Mouse (Mus musculus) hindbrain, embryonic 11.5 days (tissue): ENCODE measurements at regions not wholly inside any gene's neighbourhood (a gene's known extent, or its start where the extent isn't known, plus 50 kb on each side); places are given as distances from the start of the nearest gene placed in this dataset.

ENCODE experiments used
- ATAC-seq: fragments of 200-750 bp; cut with Nextera tagmentation; 2 replicates; pipeline ENCODE4 v1.8.0; 2017; ENCODE audit warnings: mild to moderate bottlenecking, moderate TSS enrichment, moderate library complexity; ENCODE audit not compliant: low FRiP score
- DNase-seq: peaks from one replicate; pipeline ENCODE4 v3.0.0-alpha.2; 2015; ENCODE audit warnings: low spot score
- H3K27ac ChIP-seq: fragments of 300-500 bp; sonication (generic); 2 replicates; pipeline ENCODE4 v1.5.1; 2014; ENCODE audit warnings: mild to moderate bottlenecking, low read depth, low read length
- H3K27me3 ChIP-seq: fragments of 300-500 bp; sonication (generic); 2 replicates; pipeline ENCODE4 v1.6.1; 2014; ENCODE audit warnings: mild to moderate bottlenecking, low read length, moderate library complexity, mixed read lengths; ENCODE audit not compliant: control insufficient read depth, insufficient read depth
- H3K36me3 ChIP-seq: fragments of 300-500 bp; sonication (generic); 2 replicates; pipeline ENCODE4 v1.6.1; 2014; ENCODE audit warnings: mild to moderate bottlenecking, low read length, moderate library complexity, mixed read lengths; ENCODE audit not compliant: control insufficient read depth, insufficient read depth
- H3K4me1 ChIP-seq: fragments of 300-500 bp; sonication (generic); replicated peaks from 2 replicates; pipeline ENCODE4 v1.6.1; 2014; ENCODE audit warnings: low read length, mixed read lengths; ENCODE audit not compliant: control insufficient read depth, insufficient read depth
- H3K4me2 ChIP-seq: fragments of 300-500 bp; sonication (generic); replicated peaks from 2 replicates; pipeline ENCODE4 v1.6.1; 2014; ENCODE audit warnings: mild to moderate bottlenecking, low read depth, low read length
- H3K4me3 ChIP-seq: fragments of 300-500 bp; sonication (generic); 2 replicates; pipeline ENCODE4 v1.5.1; 2014; ENCODE audit warnings: low read depth, low read length
- H3K9ac ChIP-seq: fragments of 300-500 bp; sonication (generic); 2 replicates; pipeline ENCODE4 v1.6.1; 2014; ENCODE audit warnings: low read depth, low read length
- H3K9me3 ChIP-seq: fragments of 300-500 bp; sonication (generic); 2 replicates; pipeline ENCODE4 v1.6.1; 2016; ENCODE audit warnings: low read length; ENCODE audit not compliant: control insufficient read depth
- WGBS: fragments of 180-500 bp; shearing (Covaris S2); extraction: QIAGEN DNeasy Blood & Tissue Kit; methylation state at CpG from one replicate; pipeline ENCODE4 v1.1.7; 2014; 5-methylcytosine and 5-hydroxymethylcytosine counted together

GRCm38 (mm10) chr2:56257044-56257954, 821.5 kb downstream of the Kcnj3 start:
- H3K4me3 ChIP-seq: no peak overlapping the region
- 0 out of 2 replicates have a peak, but pooled peaks have one; percentile 45 for ATAC-seq

GRCm38 (mm10) chr2:56304920-56305319, 818.9 kb downstream of the Nr4a2 start:
- Histone ChIP-seq H3K9me3 (no peaks in the 10 kb centered on the region), H3K4me3 (no peak overlapping the region), H3K4me1 (no peaks in the 10 kb centered on the region), H3K36me3 (no peaks in the 10 kb centered on the region), H3K27me3 (no peaks in the 10 kb centered on the region), H3K9ac (no peak overlapping the region), H3K27ac (no peak overlapping the region), H3K4me2 (no peak overlapping the region)
- no peak for ATAC-seq
- 92% methylated on average over 2 of the region's 2 CpGs for WGBS
- no peak for DNase-seq

More at GRCm38 (mm10) chr2:56257044-56257954, 821.5 kb downstream of the Kcnj3 start:
- H3K9me3 ChIP-seq: no peaks in the 10 kb centered on the region
- H3K36me3 ChIP-seq: no peaks in the 10 kb centered on the region
- DNase-seq: no peak
- no peak overlapping the region for H3K4me2 ChIP-seq
- H3K9ac ChIP-seq: no peak overlapping the region
- H3K27me3 ChIP-seq: no peaks in the 10 kb centered on the region
- H3K27ac ChIP-seq: no peak overlapping the region
- 75% methylated on average over 10 of the region's 10 CpGs for WGBS
- no peaks in the 10 kb centered on the region for H3K4me1 ChIP-seq

GRCm38 (mm10) chr2:56321692-56322091, 802.1 kb downstream of the Nr4a2 start:
- H3K9ac ChIP-seq: no peak overlapping the region
- no peaks in the 10 kb centered on the region for H3K27me3 ChIP-seq
- WGBS: 44% methylated on average over 7 of the region's 7 CpGs
- DNase-seq (peak; percentile 22), ATAC-seq (peak; percentile 68)
- H3K9me3 ChIP-seq: no peaks in the 10 kb centered on the region
- no peaks in the 10 kb centered on the region for H3K36me3 ChIP-seq
- no peak overlapping the region for H3K4me2 ChIP-seq
- no peak overlapping the region for H3K4me3 ChIP-seq
- H3K4me1 ChIP-seq: no peaks in the 10 kb centered on the region
- no peak overlapping the region for H3K27ac ChIP-seq

- Histone ChIP-seq H3K4me2 (no peak overlapping the region), H3K4me1 (no peaks in the 10 kb centered on the region), H3K9ac (no peak overlapping the region), H3K27me3 (no peaks in the 10 kb centered on the region), H3K4me3 (no peak overlapping the region), H3K27ac (no peak overlapping the region), H3K36me3 (no peaks in the 10 kb centered on the region), H3K9me3 (no peaks in the 10 kb centered on the region)
- DNase-seq: no peak
- 56% methylated on average over 5 of the region's 5 CpGs for WGBS
- peak; percentile 69 for ATAC-seq
Observed at GRCm38 (mm10) chr2:56322508-56322907, 801.3 kb downstream of the Nr4a2 start.

GRCm38 (mm10) chr2:56335974-56336373, 787.8 kb downstream of the Nr4a2 start:
- H3K4me3 ChIP-seq: no peak overlapping the region
- ATAC-seq (peak; percentile 83), DNase-seq (peak; percentile 25)
- no peak overlapping the region for H3K4me2 ChIP-seq
- no peaks in the 10 kb centered on the region for H3K9me3 ChIP-seq
- no peaks in the 10 kb centered on the region for H3K4me1 ChIP-seq
- 49% methylated on average over 7 of the region's 7 CpGs for WGBS
- H3K27me3 ChIP-seq: no peaks in the 10 kb centered on the region
- no peak overlapping the region for H3K9ac ChIP-seq
- no peak overlapping the region for H3K27ac ChIP-seq
- no peaks in the 10 kb centered on the region for H3K36me3 ChIP-seq

GRCm38 (mm10) chr2:56364065-56364464, 759.7 kb downstream of the Nr4a2 start:
- Histone ChIP-seq H3K36me3 (no peaks in the 10 kb centered on the region), H3K4me1 (no peaks in the 10 kb centered on the region), H3K4me2 (no peak overlapping the region), H3K9me3 (no peaks in the 10 kb centered on the region), H3K9ac (no peak overlapping the region), H3K27me3 (no peaks in the 10 kb centered on the region), H3K4me3 (no peak overlapping the region), H3K27ac (no peak overlapping the region)
- WGBS: 84% methylated on average over 3 of the region's 3 CpGs
- no peak for ATAC-seq
- DNase-seq: no peak
